Mouse (Mus musculus) intestine, postnatal 0 days (tissue): ENCODE results near the gene Gys2. TPM values are rescaled to one million over a fixed set of nuclear protein-coding genes. Genes with fewer than 3 reads are reported as not detected.

Source experiments
- ATAC-seq: fragments of 200-750 bp; cut with Nextera tagmentation; 2 replicates; pipeline ENCODE4 v1.8.0; 2017; ENCODE audit warnings: mild to moderate bottlenecking, moderate TSS enrichment, moderate library complexity
- H3K27ac ChIP-seq: fragments of 300-500 bp; sonication (generic); 2 replicates; pipeline ENCODE4 v1.5.1; 2014; ENCODE audit warnings: mild to moderate bottlenecking, low read depth, low read length, moderate library complexity
- H3K27me3 ChIP-seq: fragments of 300-500 bp; sonication (generic); replicated peaks from 2 replicates; pipeline ENCODE4 v1.6.1; 2014; ENCODE audit warnings: low read length, mixed read lengths; ENCODE audit not compliant: control insufficient read depth, insufficient read depth
- H3K36me3 ChIP-seq: fragments of 300-500 bp; sonication (generic); 2 replicates; pipeline ENCODE4 v1.6.1; 2014; ENCODE audit warnings: mild to moderate bottlenecking, moderate library complexity; ENCODE audit not compliant: control insufficient read depth, insufficient read depth
- H3K4me1 ChIP-seq: fragments of 300-500 bp; sonication (generic); replicated peaks from 2 replicates; pipeline ENCODE4 v1.6.1; 2014; ENCODE audit warnings: antibody characterized with exemption, low read length, mixed read lengths; ENCODE audit not compliant: control insufficient read depth, insufficient read depth
- H3K4me2 ChIP-seq: fragments of 300-500 bp; sonication (generic); replicated peaks from 2 replicates; pipeline ENCODE4 v1.6.1; 2014; ENCODE audit warnings: low read depth, mild to moderate bottlenecking, moderate library complexity
- H3K4me3 ChIP-seq: fragments of 300-500 bp; sonication (generic); 2 replicates; pipeline ENCODE4 v1.5.1; 2014; ENCODE audit warnings: low read depth, low read length
- H3K9ac ChIP-seq: fragments of 300-500 bp; sonication (generic); 2 replicates; pipeline ENCODE4 v1.6.1; 2014; ENCODE audit warnings: mild to moderate bottlenecking, low read depth, low read length
- H3K9me3 ChIP-seq: fragments of 300-500 bp; sonication (generic); 2 replicates; pipeline ENCODE4 v1.6.1; 2016; ENCODE audit warnings: mixed run types; ENCODE audit not compliant: control insufficient read depth
- CTCF ChIP-seq: sonication (generic); IDR thresholded peaks from 2 replicates; pipeline ENCODE4 v1.5.1; 2016; ENCODE audit warnings: low read depth, mild to moderate bottlenecking, control low read depth, antibody characterized with exemption, moderate library complexity
- WGBS: fragments of 180-500 bp; shearing (Covaris S2); extraction: QIAGEN DNeasy Blood & Tissue Kit; methylation state at CpG from one replicate; pipeline ENCODE4 v1.1.7; 2014; 5-methylcytosine and 5-hydroxymethylcytosine counted together
- polyA plus RNA-seq: library from polyadenylated mRNA; unstranded; fragments of >200 nt; fragmentation: Nextera tagmentation; extraction: Ambion mirVana; gene quantifications from 2 replicates; pipeline ENCODE4 v1.2.1, GENCODE M21; 2015

Gys2 gene
- polyA plus RNA-seq, 1 experiment from 2014 or later, result not detected

GRCm38 (mm10) chr6:142511516-142512135, 38.7 kb upstream of the Gys2 start:
- Histone ChIP-seq H3K9ac (no peak overlapping the region), H3K4me3 (no peak overlapping the region), H3K27me3 (peaks cover 10% of the 10 kb centered on the region; the same call in 1 of the 2 replicates), H3K4me2 (no peak overlapping the region), H3K27ac (no peak overlapping the region), H3K36me3 (no peaks in the 10 kb centered on the region), H3K4me1 (peaks cover 3% of the 10 kb centered on the region; the same call in 1 of the 2 replicates), H3K9me3 (no peaks in the 10 kb centered on the region)
- no peak for ATAC-seq
- no peak for TF ChIP-seq CTCF
- 35% methylated on average over 12 of the region's 12 CpGs for WGBS

GRCm38 (mm10) chr6:142508663-142509062, 35.8 kb upstream of the Gys2 start:
- WGBS, result 66% methylated on average over 4 of the region's 4 CpGs
- no peak overlapping the region for H3K27ac ChIP-seq

DNA sequence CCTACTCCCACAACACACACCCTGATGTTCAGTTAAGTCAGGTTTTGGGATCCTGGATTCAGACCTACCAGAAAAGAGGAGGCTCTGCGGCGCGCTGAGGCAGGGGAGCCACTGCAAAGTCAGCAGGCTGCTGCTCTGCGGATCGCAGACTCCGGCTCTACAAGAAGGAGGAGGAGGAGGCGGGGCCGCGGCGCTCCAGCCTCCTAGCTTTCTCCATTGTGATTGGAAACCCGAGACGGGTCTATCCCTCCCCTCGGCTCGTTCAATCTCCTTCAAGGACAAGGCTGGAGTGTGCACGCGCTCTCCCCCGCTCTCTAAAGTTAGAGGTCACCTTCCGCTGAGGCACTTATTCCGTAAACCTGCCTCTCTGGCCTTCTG, 34.9 kb upstream of the Gys2 start, which contains the start of gene Ldhb:
TSS of gene Ldhb (minus strand) at position 173 of the 378 bp plus-strand sequence.
- TF ChIP-seq CTCF, result no peak
- peak within 1 kb of the TSS; percentile 50 for H3K9ac ChIP-seq
- ATAC-seq, result peak; percentile 90
- H3K4me2 ChIP-seq, result peak within 1 kb of the TSS; percentile 83
- H3K9me3 ChIP-seq, result no peaks in the 10 kb centered on the region
- peaks cover 10% of the 10 kb centered on the region; the same call in 1 of the 2 replicates for H3K27me3 ChIP-seq
- H3K4me3 ChIP-seq, result peak within 1 kb of the TSS; percentile 45
- H3K36me3 ChIP-seq, result no peaks in the 10 kb centered on the region
- H3K27ac ChIP-seq, result no peak within 1 kb of the TSS
- whole genome bisulfite sequencing, result under 1% methylated on average over 18 of the region's 19 CpGs
- peaks cover 3% of the 10 kb centered on the region; the same call in 1 of the 2 replicates for H3K4me1 ChIP-seq

More at GRCm38 (mm10) chr6:142508663-142509062, 35.8 kb upstream of the Gys2 start:
- no peak overlapping the region for H3K4me3 ChIP-seq
- H3K4me2 ChIP-seq, result no peak overlapping the region
- H3K9me3 ChIP-seq, result no peaks in the 10 kb centered on the region
- no peak for ATAC-seq
- no peak for TF ChIP-seq CTCF
- H3K36me3 ChIP-seq, result no peaks in the 10 kb centered on the region
- no peak overlapping the region for H3K9ac ChIP-seq
- peaks cover 3% of the 10 kb centered on the region; the same call in 1 of the 2 replicates for H3K4me1 ChIP-seq
- peaks cover 10% of the 10 kb centered on the region; the same call in 1 of the 2 replicates for H3K27me3 ChIP-seq

DNA sequence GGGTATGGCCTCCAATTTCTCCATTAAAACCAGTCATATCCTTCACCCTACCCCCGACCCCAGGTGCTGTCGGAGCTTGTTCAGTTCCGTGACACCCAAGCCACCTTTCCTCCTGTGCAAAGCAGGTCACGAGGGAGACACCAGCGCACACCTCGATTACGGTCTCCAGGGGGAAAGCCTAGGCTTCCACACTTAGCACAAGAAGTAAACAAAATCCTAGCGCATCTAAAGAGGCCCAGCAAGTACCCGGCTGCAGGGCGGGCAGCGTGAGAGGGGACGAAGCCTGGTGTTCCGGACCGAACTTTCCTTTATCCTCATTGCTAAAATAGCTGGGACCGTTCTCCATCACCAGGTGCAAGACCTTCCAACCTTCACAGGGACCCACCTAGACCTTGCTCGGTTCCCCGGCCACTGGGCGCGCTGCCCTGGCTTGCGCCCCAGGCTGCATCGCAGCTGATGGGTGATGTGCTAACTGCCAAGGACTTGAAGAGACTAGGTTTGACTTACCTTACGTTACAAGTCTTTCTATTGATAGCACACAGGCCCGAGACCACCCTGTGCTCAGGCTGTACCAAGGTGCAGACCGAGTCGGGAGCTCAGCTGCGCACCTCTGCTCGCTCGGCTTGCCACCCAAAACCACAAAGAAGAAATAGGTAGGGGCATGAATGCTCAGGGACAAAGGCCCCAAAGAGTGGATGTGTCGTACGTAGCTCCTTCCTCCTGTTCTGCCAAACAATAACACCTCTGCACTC, 34.3 kb upstream of the Gys2 start:
- no peaks in the 10 kb centered on the region for H3K9me3 ChIP-seq
- H3K27me3 ChIP-seq, result peaks cover 10% of the 10 kb centered on the region; the same call in 1 of the 2 replicates
- WGBS, result 6% methylated on average over 30 of the region's 30 CpGs
- peak overlapping the region; percentile 83 for H3K4me2 ChIP-seq
- H3K4me1 ChIP-seq, result peaks cover 3% of the 10 kb centered on the region; the same call in 1 of the 2 replicates
- peak overlapping the region; percentile 45 for H3K4me3 ChIP-seq
- ATAC-seq, result peak; percentile 29; the same call in 1 of the 2 replicates
- no peak for TF ChIP-seq CTCF
- H3K36me3 ChIP-seq, result no peaks in the 10 kb centered on the region
- H3K9ac ChIP-seq, result peak overlapping the region; percentile 50
- no peak overlapping the region for H3K27ac ChIP-seq

DNA sequence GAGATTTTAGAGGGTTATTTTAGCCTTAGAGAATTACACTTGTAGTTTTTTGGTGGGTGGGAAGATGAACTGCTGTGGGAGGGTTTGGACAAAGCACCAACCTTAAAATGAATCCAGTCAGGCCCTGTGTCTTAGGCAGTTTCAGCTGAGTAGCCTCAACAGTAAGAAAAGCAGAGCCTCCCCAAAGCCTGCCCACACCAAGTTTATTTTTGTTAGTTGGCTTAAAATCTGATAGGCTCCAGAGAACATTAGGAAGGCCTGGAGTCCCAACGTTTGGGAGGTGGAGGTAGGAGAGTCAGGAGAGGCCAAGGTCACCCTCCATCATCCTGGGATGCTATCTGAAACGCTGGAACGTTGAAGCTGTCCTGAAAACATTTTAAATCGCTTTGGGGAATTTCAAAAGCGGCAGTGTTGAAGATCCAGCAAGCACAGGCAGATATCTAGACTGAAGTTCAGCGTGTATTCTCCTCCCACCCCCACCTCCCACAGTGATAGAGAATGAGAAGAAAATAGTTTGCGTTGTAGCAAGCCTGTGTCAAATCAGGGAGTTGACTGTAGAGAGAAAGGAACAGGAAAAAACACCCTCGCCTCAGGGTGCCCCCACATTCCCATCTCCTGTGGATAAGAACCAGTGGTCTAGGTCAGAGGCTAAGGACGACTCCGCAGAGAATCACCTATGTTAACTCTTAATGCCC, 33.6 kb upstream of the Gys2 start:
- Histone ChIP-seq H3K27me3 (peaks cover 6% of the 10 kb centered on the region; the same call in 1 of the 2 replicates), H3K27ac (no peak overlapping the region), H3K36me3 (no peaks in the 10 kb centered on the region), H3K4me2 (peak overlapping the region; percentile 83), H3K4me1 (peaks cover 3% of the 10 kb centered on the region; the same call in 1 of the 2 replicates), H3K9ac (no peak overlapping the region), H3K4me3 (peak overlapping the region; percentile 45), H3K9me3 (no peaks in the 10 kb centered on the region)
- ATAC-seq, result no peak
- TF ChIP-seq CTCF, result no peak
- 27% methylated on average over 10 of the region's 10 CpGs for WGBS

GRCm38 (mm10) chr6:142503601-142504000, 30.7 kb upstream of the Gys2 start:
- no peak overlapping the region for H3K27ac ChIP-seq
- H3K4me3 ChIP-seq, result no peak overlapping the region
- H3K9me3 ChIP-seq, result no peaks in the 10 kb centered on the region
- H3K27me3 ChIP-seq, result peaks cover 6% of the 10 kb centered on the region; the same call in 1 of the 2 replicates
- TF ChIP-seq CTCF, result no peak
- H3K9ac ChIP-seq, result no peak overlapping the region
- 80% methylated on average over 8 of the region's 8 CpGs for WGBS
- ATAC-seq, result no peak
- H3K4me1 ChIP-seq, result peaks cover 3% of the 10 kb centered on the region; the same call in 1 of the 2 replicates
- no peaks in the 10 kb centered on the region for H3K36me3 ChIP-seq
- no peak overlapping the region for H3K4me2 ChIP-seq
